Mouse (Mus musculus) gastrocnemius, postnatal 25 days (tissue): ENCODE measurements around the gene Pnma1. TPM values are rescaled to one million over a fixed set of nuclear protein-coding genes. Genes with fewer than 3 reads are reported as not detected.

Experiments used
- DNase-seq: peaks from one replicate; pipeline ENCODE4 v3.0.0; 2022
- long read RNA-seq, 2 experiments: library from polyadenylated mRNA; stranded (forward); transcript quantifications; one replicate each; pipeline ENCODE4 v2.0.0; 2021
- total RNA-seq, 2 experiments: library from RNA; stranded (reverse); gene quantifications; 1 replicate in 1 of 2; 2 replicates in 1 of 2; pipeline ENCODE4 v1.2.3; 2021

Gene Pnma1
- total RNA-seq: under 1 TPM; 0.10 to 0.24 TPM
- long read RNA-seq, experiment 1, partial matches to known transcripts: 0 of 1 reads
- long read RNA-seq, experiment 1, other reads (novel, unspliced or antisense): 0 of 1 reads
- long read RNA-seq, experiment 2: 0 reads

GRCm38 (mm10) chr12:84147954-84148621 lies at the start of gene Pnma1:
Pnma1 (minus strand) TSS chr12:84148489.
- peak; percentile 63 for DNase-seq

GRCm38 (mm10) chr12:84195195-84195594 lies 46.9 kb upstream of the Pnma1 start:
- DNase-seq: no peak

- no peak for DNase-seq
Measured at GRCm38 (mm10) chr12:84194400-84195109, 46.3 kb upstream of the Pnma1 start.

GRCm38 (mm10) chr12:84193642-84194399 lies 45.5 kb upstream of the Pnma1 start:
- peak; percentile 96 for DNase-seq

- peak; percentile 58 for DNase-seq
Measured at GRCm38 (mm10) chr12:84192741-84193641, 44.7 kb upstream of the Pnma1 start.

- no peak for DNase-seq
Measured at GRCm38 (mm10) chr12:84192280-84192679, 44.0 kb upstream of the Pnma1 start.

GRCm38 (mm10) chr12:84191770-84192169 lies 43.5 kb upstream of the Pnma1 start:
- DNase-seq: no peak

GRCm38 (mm10) chr12:84191190-84191589 lies 42.9 kb upstream of the Pnma1 start:
- DNase-seq: no peak

GRCm38 (mm10) chr12:84190151-84190820 lies 42.0 kb upstream of the Pnma1 start:
- DNase-seq: no peak

- DNase-seq: no peak
Measured at GRCm38 (mm10) chr12:84188881-84189444, 40.7 kb upstream of the Pnma1 start.

- peak; percentile 49 for DNase-seq
Measured at GRCm38 (mm10) chr12:84187752-84188601, 39.7 kb upstream of the Pnma1 start.

GRCm38 (mm10) chr12:84186950-84187349 lies 38.7 kb upstream of the Pnma1 start:
- no peak for DNase-seq

- no peak for DNase-seq
Measured at GRCm38 (mm10) chr12:84186536-84186935, 38.2 kb upstream of the Pnma1 start.

GRCm38 (mm10) chr12:84185547-84185946 lies 37.3 kb upstream of the Pnma1 start:
- no peak for DNase-seq

GRCm38 (mm10) chr12:84184979-84185378 lies 36.7 kb upstream of the Pnma1 start:
- DNase-seq: no peak

GRCm38 (mm10) chr12:84181999-84182398 lies 33.7 kb upstream of the Pnma1 start:
- no peak for DNase-seq

- DNase-seq: peak; percentile 70
Measured at GRCm38 (mm10) chr12:84180701-84181435, 32.6 kb upstream of the Pnma1 start.

- no peak for DNase-seq
Measured at GRCm38 (mm10) chr12:84180090-84180489, 31.8 kb upstream of the Pnma1 start.
